Mouse (Mus musculus): Measurements from ENCODE around the gene Sh3tc1.

The Sh3tc1 gene

GRCm38 (mm10) chr5:35739536-35740278 lies at the start of gene Sh3tc1:
Gene Sh3tc1 (minus strand): TSS chr5:35739987.
- peak; percentile 79 for DNase-seq

- DNase-seq: peak; percentile 16
These were observed 48.9 kb upstream of the Sh3tc1 start for GRCm38 (mm10) chr5:35788719-35789118.

DNA sequence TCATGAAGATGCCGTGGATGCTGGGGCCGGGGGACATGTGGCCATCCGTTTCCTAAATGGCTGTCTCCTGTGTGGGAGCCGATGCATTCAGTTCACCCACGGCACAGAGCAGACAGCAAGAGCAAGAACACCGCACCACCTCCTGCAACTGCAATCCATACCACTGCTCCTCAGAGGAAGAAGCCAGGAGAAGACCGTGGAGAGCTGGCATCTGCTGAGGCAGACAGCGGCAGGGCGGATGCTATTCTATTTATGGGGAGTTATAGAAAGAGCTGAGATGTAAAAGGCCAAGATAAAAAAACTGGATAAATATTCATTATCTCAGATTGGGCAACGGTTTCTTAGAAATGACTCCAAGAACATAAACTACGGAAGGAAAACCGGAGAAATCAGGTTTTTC lies 48.1 kb upstream of the Sh3tc1 start:
- no peak for DNase-seq

DNA sequence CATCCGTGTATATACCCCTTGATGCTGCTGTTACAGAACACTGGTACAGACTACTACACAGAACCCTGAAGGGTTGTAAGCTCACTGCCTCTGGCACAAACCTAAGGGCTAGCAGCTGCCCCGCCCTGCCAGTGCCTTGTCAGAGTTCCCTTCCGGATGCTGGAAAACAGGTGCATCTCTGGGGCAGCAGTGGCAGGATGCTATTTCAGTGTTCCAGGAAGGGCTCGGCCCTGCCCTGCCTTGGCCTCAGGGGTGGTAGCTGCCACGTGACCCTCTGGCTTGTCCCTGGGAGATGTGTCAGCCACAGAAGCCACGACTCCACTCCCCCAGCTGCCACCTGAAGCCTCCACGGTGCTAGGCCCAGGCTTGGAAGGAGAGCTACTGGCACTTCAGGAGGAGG lies 46.1 kb upstream of the Sh3tc1 start:
- DNase-seq: no peak

GRCm38 (mm10) chr5:35782648-35783180 lies 42.9 kb upstream of the Sh3tc1 start:
- no peak for DNase-seq

DNA sequence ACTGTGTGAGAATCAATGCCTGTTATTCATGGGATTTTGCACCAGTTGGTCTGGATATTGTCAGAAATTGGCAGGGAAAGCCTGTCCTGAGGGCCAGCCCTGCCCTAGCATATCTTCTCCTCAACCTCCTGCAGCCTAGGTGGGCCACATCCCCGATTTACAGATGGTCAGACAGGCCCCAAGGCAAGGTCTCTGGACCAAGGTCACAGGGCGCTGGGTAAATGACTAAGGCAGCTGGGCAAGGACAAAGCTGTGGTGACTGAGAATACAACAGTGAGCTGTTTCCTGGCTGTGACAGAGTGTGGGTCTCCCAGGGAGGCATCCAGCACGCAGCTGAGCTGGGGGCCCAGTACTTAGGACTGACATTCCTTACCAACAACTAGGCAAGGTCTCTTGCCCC lies 41.3 kb upstream of the Sh3tc1 start:
- no peak for DNase-seq

DNA sequence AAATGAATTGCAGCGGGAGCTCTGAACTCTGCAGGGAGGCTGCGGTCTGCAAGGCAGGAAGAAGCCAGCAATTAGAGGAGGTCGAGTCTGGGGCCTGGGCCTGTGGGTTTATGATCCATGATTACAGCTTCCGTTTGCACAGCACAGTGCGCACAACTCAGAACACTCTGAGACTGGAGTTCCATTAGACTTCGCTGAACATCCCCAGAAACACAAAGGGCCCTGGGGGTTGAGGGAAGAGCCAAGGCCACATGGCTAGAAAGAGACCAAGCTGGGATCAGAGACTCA lies 34.3 kb upstream of the Sh3tc1 start:
- no peak for DNase-seq

GRCm38 (mm10) chr5:35773274-35774136 lies 33.7 kb upstream of the Sh3tc1 start:
- DNase-seq: no peak

DNA sequence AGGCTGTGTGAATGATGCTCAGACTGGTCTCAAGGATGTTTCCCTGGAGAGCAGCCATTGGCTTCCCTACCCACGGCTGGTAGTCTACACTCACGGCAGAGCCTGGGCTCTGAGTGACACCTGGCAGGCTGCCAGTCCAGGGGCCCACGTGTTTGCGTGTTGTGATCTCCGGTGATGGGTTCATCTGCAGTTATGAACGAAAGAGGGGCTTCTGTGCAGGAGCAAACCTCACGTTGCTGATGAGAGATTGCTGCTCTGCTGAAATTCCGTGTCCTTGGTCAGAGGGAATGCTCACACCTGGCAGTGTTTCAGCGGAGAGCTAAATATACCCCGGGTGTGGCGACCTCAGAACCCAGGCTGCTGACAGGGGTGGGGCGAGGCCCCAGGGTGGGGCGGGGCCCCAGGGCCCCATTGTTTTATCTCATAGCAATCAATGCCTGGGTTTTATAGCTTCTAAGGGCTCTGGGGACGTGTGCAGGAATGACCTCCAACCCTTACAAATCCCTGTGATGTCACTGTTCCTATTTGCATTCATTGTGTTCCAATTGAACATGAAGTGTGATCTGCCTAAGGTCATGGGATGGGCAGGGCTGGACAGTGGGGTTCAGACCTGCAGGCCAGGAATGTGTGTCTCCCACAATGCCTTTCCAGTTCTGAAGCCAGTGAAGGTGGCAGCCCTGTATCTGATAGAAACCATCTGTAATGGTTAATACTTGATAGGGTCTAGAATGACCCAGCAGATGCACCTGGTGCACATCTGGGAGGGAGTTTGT lies 31.3 kb upstream of the Sh3tc1 start:
- no peak for DNase-seq

GRCm38 (mm10) chr5:35770246-35770645 lies 30.5 kb upstream of the Sh3tc1 start:
- no peak for DNase-seq

GRCm38 (mm10) chr5:35768997-35769396 lies 29.2 kb upstream of the Sh3tc1 start:
- no peak for DNase-seq

GRCm38 (mm10) chr5:35768525-35768924 lies 28.7 kb upstream of the Sh3tc1 start:
- DNase-seq: no peak

DNA sequence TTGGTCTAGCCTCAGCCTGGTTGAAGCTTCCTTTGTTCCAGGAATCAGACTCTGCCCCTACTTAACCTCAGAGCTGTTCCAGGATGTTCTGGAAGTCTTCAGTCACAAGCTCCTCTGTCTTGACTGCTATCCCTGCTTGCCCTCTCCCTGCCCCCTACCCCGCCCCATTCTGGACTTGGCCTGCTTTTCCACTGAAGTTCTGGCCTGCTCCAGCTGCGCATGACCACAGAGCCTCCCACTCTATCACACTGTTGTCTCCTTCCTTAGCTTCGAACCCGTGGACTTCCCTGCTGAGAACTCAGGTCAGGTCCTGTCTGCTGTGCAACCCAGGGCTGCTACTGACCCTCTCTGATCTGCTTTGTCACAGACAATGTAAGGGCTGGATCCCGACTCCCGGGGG lies 26.1 kb upstream of the Sh3tc1 start:
- no peak for DNase-seq

DNA sequence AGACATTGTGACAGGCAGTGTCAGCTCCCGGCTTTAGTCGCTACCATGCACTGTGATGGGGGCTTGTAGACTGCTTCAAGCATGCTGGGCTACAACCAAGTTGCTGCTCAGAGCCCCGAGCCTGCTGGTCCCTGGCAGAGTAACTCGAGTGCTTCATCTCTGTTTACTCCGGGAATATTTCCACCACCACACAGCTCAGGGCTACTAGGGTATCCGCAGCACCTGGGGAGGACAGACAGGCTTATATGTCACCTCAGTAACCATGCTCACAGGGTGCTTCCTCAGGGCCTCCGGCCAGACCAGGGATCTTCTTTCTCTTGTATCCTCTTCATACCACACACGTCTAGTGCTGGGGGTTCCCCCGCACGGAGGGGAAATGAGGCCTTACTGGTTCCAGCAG lies 23.1 kb upstream of the Sh3tc1 start:
- no peak for DNase-seq

- DNase-seq: peak; percentile 46
These were observed 22.6 kb upstream of the Sh3tc1 start for GRCm38 (mm10) chr5:35762388-35762787.

DNA sequence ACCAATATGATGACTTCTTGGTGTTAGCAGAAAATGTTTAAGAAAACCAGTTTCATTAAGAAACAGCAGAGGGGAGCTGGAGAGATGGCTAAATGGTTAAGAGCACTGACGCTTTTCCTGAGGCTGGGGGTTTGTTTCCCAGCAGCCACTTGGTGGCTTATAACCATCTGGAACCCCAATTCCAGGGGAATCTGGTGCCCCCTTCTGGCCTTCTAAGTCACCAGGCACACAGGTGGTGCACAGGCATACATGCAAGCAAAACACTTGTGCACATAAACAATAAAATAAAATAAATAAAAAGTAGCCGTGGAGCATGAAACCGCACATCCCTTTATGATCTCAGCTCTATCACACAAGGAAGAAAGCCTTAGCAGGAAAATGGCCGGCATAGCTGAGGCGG lies 21.5 kb upstream of the Sh3tc1 start:
- DNase-seq: no peak

DNA sequence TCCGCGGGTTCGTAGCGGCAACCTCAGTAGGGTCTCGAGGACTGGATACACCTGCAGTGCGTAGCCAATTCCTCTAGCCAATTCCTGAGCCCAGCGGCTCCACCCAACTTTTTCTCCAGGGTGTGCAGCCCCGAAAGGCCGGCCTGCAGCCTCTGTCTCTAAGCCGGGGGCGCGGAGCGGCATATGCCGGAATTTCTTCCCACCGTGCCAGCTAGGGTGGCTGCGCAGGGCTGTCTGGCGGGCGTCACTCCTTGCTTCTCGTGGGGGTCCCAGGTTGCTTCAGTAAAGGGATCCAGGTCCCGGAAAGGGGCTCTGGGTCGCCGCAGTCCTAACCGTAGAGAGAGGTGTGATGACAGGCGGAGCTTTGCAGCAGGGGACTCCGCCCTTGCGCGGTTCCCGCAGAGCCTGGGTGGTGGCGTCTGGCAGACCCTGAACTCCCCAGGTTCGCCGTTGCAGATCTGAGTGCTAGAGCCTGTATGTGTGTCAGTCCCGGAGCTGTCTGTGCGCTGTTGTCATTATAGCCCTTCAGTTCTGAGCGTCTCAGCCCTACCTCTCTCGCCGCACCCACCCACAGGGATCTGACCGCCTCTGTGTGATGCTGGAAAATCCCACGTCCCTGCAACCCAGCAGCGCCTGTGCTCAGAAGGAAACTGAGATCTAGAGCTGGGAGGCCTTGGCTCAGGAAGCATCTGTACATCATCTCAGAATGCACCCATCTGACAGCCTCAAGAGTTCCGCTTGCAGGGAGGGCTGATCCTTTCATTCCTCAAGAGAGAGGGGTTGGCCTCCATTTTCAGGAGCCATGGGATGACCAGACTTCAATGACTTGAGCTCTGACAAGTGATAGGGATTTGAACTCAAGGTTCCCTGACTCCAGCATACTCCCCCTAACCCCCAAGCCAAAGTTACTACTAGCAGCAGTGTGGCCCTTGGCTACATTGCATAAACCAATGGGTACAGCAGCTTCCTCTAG lies 18.6 kb upstream of the Sh3tc1 start:
- peak; percentile 37 for DNase-seq

GRCm38 (mm10) chr5:35757639-35758001 lies 17.8 kb upstream of the Sh3tc1 start, which contains the start of gene Ablim2:
Gene Ablim2 (plus strand): TSS chr5:35757880.
- DNase-seq: peak; percentile 90

- DNase-seq: no peak
These were observed 17.3 kb upstream of the Sh3tc1 start for GRCm38 (mm10) chr5:35756997-35757638.

DNA sequence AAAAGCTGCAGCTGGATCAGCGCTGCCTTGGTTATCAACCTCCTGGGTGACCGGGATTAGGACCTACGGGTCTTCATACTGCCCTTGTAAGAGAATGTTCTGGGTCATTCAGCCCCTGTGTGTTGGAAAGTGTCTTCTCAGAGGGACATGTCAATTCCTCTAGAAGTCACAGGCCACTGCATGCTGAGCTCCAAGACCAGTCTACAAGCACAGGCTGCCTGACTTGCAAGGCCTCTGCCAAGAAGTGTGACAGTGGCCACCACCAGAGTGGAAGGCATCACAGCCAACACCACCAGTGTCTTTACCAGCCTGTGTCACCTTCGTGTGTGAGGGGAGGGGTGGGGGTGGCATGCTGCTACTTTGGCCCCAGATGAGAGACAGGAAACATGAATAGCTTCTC lies 16.2 kb upstream of the Sh3tc1 start:
- no peak for DNase-seq

GRCm38 (mm10) chr5:35755131-35755733 lies 15.4 kb upstream of the Sh3tc1 start:
- peak; percentile 76 for DNase-seq
